Mouse (Mus musculus): ENCODE measurements around the gene Zfhx3.

DNA sequence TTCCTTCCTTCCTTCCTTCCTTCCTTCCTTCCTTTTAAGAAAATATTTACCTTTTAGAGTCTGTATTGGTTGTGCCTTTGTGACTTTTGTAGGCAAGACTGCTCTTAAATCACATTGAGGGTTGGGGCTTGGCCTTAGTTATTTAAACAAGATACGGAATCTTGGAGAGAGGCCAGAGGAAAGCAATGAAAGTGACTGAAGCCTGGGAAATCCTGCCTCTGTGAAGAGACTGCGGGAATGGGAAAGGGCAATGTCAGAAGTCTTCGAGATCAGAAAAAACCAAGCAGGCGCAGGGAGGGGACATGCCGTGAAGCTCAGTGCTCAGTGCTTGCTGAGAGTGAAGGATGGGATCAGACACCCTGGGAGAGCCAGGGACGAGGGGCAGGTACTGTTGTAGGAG is 973.4 kb downstream of the Zfhx3 start:
- TF ChIP-seq CTCF (IDR thresholded peaks at IDR 0.05) (no peak), EP300 (IDR thresholded peaks at IDR 0.05) (no peak)
